Mouse (Mus musculus) lung, postnatal 4 days (tissue): Measurements from ENCODE around the gene Etv5.
"Not testable (repeated sequence)": the region's sequence is repeated elsewhere in the genome, so short reads cannot be mapped to it uniquely, and the experiment has no call there.

Experiments
- DNase-seq, 2 experiments: peaks; one replicate each; pipeline ENCODE4 v3.0.0; 2021

The Etv5 gene

DNA sequence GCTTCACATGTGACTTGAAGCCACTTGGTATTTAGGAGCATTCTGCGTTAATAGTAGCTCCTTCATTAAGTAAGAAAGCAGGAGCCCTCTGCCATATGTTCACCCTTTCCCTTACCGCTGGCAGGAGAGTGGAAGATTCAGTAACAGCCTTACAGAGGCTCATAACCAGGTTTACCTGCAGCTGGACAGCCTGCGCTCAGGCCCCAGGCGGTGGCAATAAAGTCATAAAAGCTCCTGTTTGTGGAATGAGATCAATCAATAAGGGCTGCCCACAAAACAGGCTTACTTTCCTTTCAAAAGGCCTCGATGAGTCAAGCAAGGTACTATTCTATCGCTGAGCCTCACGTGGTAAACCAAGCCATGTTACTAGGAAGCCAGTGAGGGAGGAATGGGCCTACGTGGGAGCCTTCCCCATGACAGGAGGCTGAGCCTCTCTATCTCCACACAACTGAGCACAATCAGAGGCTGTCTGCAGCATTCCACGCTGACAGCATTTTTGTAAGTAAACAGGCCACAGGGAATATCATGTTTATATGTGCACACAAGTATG, 49.1 kb downstream of the Etv5 start:
- no peak for DNase-seq

DNA sequence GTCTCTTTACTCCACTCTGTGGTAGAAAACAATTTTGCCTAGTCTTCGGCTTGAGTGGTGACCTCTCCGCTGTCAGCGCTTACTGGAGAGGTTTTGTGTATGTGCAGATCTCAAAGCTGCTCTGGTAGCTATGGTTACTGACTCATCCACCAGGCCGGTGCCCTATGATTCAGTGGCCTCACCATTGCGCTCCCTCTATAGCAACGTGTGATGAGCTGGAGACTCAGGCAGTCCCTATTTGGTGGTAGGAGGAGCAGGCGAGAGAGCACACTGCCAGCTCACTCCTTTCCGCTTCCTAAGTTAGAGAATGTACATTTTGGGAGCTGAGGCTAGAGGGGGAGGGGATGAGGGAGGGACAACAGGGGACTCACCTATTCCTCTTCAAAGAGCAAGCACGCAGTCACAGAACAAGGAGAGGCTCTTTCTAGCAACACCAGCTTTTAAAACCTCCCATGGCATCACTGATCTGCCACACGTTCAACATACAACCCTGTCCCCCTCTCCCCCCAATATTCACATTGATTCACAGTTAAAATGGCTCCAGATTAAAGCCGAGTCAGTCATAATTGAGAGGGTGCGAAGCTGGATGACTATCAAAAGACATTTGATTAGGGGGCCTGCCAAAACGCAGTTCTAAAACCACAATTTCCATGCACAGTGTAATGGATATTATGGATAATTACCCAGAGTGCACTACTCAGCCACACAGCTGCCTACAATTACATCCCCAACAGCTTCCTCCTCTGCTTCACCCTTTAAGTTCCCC, 50.2 kb downstream of the Etv5 start:
- DNase-seq = peak; percentile 19 to 54

DNA sequence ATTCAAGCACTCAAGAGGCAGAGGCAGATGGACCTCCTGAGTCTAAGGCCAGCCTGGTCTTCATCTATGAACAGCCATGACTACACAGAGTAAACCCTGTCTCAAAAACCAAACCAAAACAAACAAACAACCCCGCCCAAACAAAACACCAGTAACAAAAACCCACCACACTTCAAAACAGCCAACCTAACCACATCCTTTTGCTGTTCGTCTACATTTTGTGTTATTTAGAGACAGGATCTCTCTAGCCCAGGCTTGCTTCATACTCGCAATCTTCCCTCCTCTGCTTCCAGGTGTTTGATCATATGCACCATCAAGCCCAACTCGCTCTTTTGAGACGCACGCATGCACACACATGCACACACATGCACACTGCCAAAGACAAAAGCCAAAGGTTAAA, 51.8 kb downstream of the Etv5 start:
- DNase-seq = no peak

DNA sequence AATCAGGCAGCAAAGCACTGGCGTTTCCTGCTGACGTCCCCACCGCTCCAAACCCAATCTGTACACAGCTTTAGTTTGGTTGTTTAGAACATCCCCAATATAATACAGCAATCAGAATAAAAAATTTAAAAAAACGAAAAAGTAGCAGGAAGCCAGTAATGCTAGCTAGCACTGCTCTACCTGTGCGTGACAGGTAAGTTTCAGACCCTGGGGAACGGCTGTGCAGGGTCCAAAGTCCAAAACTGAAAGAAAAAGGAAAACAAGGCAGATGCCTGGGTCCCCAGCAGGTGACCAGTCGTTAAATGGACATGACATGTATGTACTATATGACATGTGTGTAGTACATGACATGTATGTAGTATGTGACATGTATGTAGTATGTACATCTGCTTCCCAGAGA, 57.5 kb downstream of the Etv5 start:
- DNase-seq = not testable (repeated sequence)

DNA sequence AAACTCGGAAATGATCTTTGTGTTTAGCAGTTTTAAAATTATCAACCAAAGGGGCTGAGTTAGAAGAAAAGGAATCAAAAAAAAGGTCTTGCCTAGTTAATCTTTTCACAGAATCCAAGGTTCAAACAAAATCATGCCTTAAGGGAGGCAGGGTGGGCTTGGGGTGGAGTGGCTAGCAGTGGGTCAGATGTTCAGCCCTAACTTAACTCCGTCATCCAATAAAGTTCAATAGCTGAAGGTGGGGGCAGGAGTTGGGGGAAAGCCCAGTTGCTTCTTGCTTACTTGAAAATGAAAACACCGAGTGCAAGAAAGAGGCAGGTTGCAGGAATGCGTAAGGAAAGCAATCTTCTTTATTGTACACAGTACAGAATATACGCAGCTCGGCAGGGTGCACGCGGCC, 58.5 kb downstream of the Etv5 start:
- no peak for DNase-seq

DNA sequence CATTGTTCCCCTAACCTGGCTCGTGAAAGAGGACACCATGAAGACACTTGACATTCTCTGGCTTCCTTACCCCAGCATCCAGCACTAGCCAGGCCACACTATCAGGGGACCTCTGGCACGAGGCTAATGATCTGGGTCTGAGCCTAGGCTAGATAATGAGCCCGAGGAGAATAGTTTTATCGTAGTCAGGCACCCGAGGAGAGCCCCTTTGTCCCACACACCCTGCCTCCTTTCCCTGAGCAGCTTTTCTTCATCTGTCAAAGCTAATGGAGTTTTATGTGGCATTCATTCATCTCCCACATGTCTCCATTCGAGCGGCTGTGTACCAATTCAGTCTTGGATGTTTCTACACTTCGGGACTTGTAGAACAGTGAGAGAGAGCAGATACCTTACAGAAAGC, 59.5 kb downstream of the Etv5 start:
- no peak for DNase-seq

DNA sequence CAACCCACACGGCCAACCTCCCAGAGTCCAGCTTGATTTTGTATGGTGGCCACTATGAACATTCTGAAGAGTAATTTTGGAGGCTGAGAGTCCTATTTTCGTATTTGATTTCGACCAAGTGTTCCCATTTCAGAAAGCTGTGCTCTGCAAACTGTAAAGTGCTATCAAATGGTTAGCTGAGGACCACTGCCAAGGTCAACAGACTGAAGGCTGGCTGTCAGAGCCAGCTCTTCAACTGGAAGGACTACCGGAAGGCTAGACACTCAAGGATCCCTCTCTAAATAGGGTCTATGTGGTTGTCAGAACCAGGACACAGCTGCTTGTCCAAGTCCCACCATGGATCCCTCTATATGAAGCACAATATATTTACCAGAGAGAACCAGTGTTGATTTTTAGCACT, 60.2 kb downstream of the Etv5 start:
- DNase-seq = no peak

DNA sequence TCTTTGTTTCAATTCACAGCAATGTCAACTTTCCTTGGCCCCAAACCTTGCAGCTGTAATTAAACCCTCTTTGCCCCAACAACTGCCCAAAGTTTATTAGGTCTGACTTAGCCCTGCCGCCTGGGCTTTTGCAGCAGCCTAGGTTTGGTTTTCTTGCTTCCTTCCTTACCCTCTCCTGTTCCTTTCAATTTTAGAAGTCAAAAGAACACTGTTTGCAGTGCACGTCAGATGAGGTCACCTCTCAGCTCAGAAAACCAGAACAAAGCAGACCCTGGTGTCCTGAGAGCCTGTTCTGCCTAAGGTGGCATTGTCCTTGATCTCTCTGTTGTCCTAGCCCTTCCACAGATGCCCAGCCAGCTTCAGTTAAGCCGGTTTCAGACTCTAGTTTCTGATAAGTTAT, 61.8 kb downstream of the Etv5 start:
- DNase-seq = no peak

DNA sequence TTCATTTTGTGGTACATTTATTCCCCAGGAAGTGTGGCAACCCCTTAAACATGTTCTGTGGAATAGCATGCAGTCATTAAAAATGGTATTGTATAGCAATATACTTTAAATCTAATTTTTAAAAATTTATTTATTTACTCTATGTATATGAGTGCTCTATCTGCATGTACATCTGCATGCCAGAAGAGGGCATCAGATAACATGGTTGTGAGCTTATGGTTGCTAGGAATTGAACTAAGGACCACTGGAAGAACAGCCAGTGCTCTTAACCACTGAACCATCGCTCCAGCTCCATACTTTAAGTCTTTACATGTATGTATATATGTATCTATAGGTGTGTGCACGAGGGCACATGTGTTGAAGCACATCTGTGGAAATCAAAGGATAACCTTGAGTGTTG, 64.6 kb downstream of the Etv5 start:
- no peak for DNase-seq

DNA sequence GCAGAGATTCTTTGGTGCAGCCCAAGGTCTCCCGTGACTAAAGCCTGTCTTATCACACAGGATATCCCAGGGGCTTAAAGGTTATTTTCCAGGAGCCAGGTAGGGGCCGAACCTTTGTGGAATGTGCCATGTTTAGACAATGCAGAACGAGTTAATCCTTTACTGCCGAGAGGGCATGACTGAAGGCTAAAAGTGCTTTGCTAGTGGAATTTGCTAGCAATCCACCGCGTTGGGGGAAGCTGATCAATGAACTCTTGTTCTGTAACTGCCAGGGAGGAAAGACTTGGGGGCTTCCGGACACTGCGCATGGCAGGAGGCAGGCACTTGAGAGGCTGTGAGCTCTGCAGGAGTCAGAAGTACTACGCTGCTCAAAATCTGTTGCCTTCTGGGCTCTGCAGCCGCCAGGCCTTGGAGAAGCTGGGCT, 66.8 kb downstream of the Etv5 start:
- no peak for DNase-seq

DNA sequence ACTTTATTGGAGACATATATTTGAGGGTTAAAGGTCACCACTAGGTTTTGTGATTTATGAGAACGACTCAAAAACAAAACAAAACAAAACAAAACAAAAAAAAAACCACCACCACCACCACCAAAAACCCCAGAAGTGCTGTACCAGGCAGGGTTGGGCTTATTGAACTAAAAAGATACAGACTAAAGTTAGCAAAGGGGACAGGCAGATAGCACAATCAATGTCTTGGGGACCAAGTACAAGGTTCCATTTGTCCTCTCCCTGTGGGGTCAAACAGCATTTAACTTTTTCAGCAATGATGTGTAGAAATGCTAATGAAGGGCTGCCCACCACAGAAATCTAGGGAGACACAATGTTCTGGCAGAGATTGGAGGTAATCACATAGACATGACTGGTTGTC, 67.3 kb downstream of the Etv5 start:
- no peak for DNase-seq

DNA sequence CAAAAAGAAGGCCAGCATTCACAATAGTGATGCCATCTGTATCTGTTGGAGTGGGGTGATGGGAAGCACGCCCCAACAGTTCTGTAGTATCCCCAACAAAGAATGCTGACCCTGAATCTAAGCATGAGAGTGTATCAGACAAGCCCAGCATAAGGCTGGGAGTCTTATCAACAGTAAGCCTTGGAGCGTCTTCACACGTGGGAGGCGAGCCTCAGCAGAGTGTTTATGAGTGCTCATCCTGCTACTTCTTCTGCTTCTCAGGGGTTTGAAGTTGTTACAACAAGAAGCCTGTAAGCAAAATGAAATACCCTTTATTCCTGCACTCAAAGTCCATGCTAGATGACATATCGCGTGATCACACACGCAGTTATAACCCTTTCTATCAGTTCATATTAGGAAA, 72.4 kb downstream of the Etv5 start:
- DNase-seq = no peak

DNA sequence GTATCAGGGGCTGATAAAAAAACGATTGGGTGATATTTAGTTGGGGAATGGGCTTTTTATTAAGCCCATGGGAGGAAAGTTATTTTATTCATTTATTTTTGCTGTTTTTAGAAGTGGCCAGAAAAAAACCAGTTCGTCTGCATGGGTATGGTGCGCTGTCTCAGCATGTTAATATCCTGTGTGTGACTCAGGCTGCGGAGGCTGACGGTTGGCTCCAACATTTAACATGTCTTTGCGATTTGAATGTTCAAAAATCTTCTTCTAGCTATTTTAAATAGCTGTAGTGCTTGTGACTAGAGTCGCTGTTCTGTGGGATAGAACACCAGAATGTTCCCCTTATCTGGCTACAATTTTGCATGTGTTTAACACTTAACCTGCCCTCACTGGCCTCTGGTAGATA, 73.5 kb downstream of the Etv5 start:
- DNase-seq = no peak

DNA sequence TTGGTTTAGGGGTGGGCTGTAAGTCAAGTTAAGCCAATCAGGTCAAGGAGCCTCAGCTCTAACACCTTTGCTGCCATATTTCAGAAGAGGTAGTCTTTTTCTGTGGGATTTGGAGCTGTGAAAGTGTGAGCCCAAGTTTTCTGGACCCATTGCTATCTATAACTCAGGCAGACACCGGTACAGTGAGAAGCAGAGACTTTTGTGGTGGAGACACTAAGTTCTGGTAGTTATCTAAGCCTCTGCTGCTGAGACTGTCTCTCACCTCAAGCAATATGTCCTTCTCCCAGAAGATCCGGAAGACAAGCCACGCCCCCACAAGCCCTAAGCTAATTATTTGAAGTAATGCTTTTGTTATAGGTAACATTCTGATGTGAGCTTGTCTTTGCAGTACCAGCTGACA, 73.9 kb downstream of the Etv5 start:
- DNase-seq = no peak

DNA sequence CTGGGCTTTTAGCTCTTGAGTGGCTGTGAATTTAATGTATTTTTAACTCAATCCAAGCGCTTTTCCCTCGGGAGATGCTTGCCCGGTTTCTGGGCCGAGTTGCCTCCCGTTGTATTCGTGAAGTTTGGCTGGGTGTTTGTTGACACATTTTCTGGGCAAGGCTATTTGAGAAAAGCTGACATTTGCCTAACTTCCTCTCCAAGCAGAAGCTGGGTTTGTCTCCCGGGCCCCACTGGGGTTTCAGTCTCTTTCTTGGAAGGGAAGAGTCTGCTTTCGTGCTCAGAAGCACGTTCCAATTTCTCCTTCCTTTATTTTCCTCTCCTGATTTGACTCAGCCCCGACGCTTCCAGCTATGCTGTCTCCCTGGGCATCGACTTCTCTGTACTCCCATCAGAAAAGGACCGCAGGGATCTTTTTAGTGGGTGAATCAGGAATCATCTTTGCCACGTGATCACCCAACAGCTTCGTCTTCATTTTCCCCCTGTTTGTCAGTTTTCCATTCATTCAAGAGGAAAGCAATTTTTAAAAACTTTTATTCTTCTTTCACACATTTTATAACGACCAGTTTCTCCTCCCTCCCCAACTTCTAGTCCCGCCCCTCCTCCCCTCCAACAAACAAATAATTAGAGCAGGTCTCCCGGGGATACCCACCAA, 80.7 kb downstream of the Etv5 start:
- DNase-seq = peak; percentile 18 to 44

DNA sequence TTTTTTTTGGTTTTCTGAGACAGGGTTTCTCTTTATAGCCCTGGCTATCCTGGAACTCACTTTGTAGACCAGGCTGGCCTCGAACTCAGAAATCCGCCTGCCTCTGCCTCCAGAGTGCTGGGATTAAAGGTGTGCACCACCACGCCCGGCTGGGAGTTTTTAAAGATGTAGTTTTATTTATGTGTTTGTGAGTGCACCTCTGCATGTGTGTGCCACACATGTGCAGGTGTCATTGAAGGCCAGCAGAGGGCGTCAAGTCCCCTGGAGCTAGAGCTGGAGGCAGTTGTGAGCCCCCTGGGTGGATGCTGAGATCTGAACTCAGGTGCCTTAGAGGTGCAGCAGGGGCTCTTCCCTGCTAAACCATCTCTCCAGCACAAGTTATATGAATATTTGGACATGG, 85.3 kb downstream of the Etv5 start:
- DNase-seq = not testable (repeated sequence)

DNA sequence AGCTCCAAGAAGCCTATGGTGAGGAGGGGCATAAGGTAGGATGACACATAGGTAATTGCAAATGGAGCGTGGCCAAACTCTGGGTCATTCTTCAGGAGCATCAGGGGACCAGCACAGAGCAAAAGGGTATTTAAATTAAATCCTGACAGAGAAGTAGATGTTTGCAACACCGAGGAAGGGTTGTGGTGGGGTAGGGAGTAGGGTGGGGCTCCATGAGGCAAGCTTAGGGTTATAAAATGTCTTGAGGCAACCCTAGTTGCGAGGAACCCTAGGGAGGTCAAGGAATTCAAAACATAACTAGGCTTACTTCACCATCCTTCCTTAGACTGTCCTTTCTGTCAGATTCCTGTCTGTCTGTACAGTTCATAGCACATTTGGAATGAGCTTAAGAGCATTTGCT, 85.9 kb downstream of the Etv5 start:
- DNase-seq = no peak

DNA sequence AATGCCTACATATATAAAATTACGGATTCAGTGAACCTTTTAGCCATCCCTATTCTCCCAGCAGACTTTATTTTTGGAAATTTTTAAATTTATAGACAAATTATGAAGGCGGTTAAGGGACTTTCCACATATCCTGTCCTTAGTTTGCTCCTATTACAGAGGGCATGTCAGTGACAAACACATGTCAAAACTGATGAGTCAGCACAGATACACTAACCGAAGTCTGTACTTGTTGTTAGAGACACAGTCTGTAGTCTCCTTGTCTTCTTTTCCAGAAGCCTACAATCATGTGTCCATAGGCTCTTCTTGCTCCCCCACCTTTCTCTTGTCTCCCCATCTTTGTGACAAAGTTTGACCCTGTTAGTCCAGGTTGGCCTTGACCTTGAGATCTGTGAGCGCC, 88.3 kb downstream of the Etv5 start:
- no peak for DNase-seq

DNA sequence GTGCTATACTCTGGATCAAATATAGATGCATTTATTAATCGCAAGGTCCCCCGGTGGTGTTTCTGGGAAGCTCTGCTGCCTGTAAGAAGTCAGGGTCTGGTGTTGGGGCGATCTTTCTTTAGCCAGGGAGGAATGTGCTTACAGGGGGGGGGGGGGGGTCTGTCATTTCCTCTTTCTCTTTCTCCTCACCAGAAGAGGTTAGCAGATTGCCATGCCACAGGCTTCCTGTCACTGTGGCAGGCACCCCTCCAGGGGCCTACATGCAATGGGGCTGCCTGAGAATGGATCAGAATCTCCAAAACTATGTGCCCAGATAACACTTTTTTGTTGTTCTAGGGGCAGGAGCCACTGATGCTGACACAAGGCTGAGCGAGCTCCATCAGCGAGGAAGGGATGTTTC, 89.7 kb downstream of the Etv5 start:
- DNase-seq = no peak

DNA sequence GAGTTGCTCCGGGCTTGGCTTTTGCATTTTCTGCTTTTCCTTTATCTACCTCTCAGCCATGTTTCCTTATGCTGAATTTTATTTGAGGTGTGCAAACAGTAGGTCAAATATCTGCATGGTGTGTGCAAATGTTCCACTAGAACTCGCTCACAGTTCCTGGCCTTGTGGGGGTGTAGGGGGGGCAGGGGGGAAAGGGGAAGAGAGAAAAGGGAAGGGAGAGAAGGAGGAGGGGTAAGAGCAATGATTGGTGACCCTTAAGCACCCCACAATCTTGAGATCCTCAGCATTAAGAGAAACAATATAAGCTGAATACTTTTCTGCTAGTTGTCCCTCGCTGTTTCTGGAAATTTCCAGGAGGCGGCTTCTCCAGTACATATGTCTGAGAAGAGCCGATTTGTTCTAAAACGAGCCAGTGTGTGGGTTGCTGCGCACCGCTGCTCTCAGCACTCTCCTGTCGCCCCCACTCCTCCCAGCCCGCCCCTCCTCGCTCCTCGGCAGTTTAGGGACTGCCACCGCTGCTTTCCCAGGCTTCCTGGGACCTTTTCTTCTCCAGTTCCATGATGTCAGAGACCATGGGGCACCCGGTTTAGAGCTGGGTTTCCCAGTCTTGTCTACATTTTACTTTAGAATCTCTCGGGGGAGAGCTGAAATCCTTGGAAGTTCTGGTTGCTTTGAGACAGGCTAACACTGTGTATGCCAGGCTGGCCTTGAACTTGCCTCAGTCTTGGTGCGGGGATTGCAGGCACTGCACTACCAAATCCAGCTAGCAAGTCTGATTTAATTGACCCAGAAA, 90.8 kb downstream of the Etv5 start:
- no peak for DNase-seq

DNA sequence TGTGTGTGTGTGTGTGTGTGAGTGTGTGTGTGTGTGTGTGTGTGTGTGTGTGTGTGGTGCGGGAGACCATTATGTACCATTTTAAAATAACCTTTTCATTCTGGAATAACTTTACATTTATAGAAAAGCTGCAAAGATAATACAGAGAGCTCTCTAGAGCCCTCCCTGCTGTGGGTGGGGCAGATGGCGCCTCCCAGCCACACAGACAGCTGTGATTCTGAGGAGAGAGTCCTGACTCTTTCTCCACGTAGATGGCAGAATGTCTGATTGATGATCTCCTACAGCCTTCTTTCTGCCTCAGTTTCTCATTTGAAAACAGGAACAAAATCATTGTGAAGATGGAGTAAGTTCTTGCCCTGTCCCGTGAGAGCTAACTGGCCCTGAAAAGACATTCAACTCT, 91.5 kb downstream of the Etv5 start:
- no peak for DNase-seq

DNA sequence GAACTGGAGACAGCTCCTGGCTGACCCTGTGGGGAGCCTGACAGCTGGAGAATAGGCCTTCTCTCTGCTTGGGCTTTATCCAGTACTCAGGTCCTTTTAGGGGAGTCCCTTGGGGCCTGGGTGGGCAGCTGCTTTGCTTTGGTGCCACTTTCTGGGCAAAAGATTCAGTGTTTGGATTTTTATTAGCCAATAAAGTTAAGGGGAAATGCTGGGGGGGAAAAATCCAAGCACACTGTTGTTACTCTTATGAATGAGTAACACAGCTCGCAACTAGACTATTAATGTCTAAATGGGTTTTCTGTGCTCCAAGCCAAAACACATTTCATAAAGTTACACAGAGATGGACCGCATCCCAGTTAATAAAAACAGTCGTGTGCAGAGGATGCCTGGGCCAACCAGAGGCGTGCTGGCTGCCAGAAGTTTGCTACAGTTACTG, 98.3 kb downstream of the Etv5 start:
- DNase-seq = peak; percentile 37 to 59

DNA sequence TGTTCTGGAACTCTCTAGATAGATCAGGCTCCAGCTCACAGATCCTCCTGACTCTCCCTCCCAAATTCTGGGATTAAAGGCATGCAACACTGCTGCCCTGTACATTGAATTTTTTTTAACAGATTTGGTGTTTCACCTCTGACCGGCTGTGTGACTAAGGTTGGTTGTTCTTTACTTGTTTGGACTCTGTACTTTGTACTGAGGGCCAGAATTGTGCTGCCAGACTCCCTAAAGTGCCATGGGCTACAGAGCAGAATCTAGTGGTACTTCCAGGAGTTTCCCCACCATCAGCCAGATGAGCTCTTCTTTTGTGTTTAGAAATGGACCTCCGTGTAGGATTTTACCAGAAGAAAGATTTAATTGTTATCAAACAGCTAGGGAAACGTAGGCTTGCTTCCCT, 103.7 kb downstream of the Etv5 start:
- DNase-seq = no peak
